Mouse (Mus musculus): ENCODE data around the gene Akr1c14. TPM values are rescaled to one million over a fixed set of nuclear protein-coding genes. Genes with fewer than 3 reads are reported as not detected.
"Not testable (repeated sequence)": the region's sequence is repeated elsewhere in the genome, so short reads cannot be mapped to it uniquely, and the experiment has no call there.

The Akr1c14 gene
- polyA plus RNA-seq (2016; fragmentation: Nextera tagmentation; extraction: Ambion mirVana), result 0.29 and 0.32 TPM in 2 replicates

- H3K4me2 ChIP-seq, result no peak within 1 kb of the TSS
- no peak for ATAC-seq (ENCODE audit: low FRiP score)
- no peak within 1 kb of the TSS for H3K9ac ChIP-seq
- H3K4me3 ChIP-seq (replicated peaks), result no peak within 1 kb of the TSS
- no peaks in the 10 kb centered on the region for H3K27me3 ChIP-seq
- WGBS, result 70% methylated on average over 2 of the region's 2 CpGs
- no peaks in the 10 kb centered on the region for H3K4me1 ChIP-seq
- no peak within 1 kb of the TSS for H3K27ac ChIP-seq
- no peaks in the 10 kb centered on the region for H3K36me3 ChIP-seq (replicated peaks)
- H3K9me3 ChIP-seq, result no peaks in the 10 kb centered on the region
Observed at GRCm38 (mm10) chr13:4048719-4049118, at the start of gene Akr1c14. Gene Akr1c14 (plus strand): TSS chr13:4049011.

- ATAC-seq (ENCODE audit: low FRiP score), result peak; percentile 57
- Histone ChIP-seq H3K36me3 (replicated peaks) (no peaks in the 10 kb centered on the region), H3K27ac (no peak overlapping the region), H3K4me2 (no peak overlapping the region), H3K9me3 (no peaks in the 10 kb centered on the region), H3K27me3 (no peaks in the 10 kb centered on the region), H3K9ac (no peak overlapping the region), H3K4me1 (no peaks in the 10 kb centered on the region), H3K4me3 (replicated peaks) (no peak overlapping the region)
- 10% methylated on average over 3 of the region's 3 CpGs for WGBS
Observed at GRCm38 (mm10) chr13:4001687-4002086, 47.1 kb upstream of the Akr1c14 start.

- no peaks in the 10 kb centered on the region for H3K36me3 ChIP-seq (replicated peaks)
- no peaks in the 10 kb centered on the region for H3K9me3 ChIP-seq
- no peak overlapping the region for H3K4me2 ChIP-seq
- H3K27me3 ChIP-seq, result no peaks in the 10 kb centered on the region
- H3K9ac ChIP-seq, result no peak overlapping the region
- no peak overlapping the region for H3K4me3 ChIP-seq (replicated peaks)
- H3K27ac ChIP-seq, result no peak overlapping the region
- 87% methylated on average over 4 of the region's 4 CpGs for WGBS
- no peaks in the 10 kb centered on the region for H3K4me1 ChIP-seq
- ATAC-seq (ENCODE audit: low FRiP score), result no peak
Observed at GRCm38 (mm10) chr13:4010784-4011183, 38.0 kb upstream of the Akr1c14 start.

GRCm38 (mm10) chr13:4013811-4014210 is 35.0 kb upstream of the Akr1c14 start:
- no peaks in the 10 kb centered on the region for H3K4me1 ChIP-seq
- H3K27ac ChIP-seq, result no peak overlapping the region
- no peak for ATAC-seq (ENCODE audit: low FRiP score)

GRCm38 (mm10) chr13:4029897-4030296 is 18.9 kb upstream of the Akr1c14 start:
- no peak overlapping the region for H3K27ac ChIP-seq
- no peak overlapping the region for H3K4me2 ChIP-seq
- whole genome bisulfite sequencing, result 93% methylated on average over 2 of the region's 2 CpGs
- H3K9ac ChIP-seq, result no peak overlapping the region
- H3K36me3 ChIP-seq (replicated peaks), result no peaks in the 10 kb centered on the region
- no peak for ATAC-seq (ENCODE audit: low FRiP score)
- no peaks in the 10 kb centered on the region for H3K9me3 ChIP-seq
- H3K4me3 ChIP-seq (replicated peaks), result no peak overlapping the region
- H3K27me3 ChIP-seq, result no peaks in the 10 kb centered on the region
- no peaks in the 10 kb centered on the region for H3K4me1 ChIP-seq

More at GRCm38 (mm10) chr13:4013811-4014210, 35.0 kb upstream of the Akr1c14 start:
- Histone ChIP-seq H3K4me2 (no peak overlapping the region), H3K9me3 (no peaks in the 10 kb centered on the region), H3K4me3 (replicated peaks) (no peak overlapping the region), H3K9ac (no peak overlapping the region), H3K27me3 (no peaks in the 10 kb centered on the region), H3K36me3 (replicated peaks) (no peaks in the 10 kb centered on the region)

GRCm38 (mm10) chr13:4032512-4032911 is 16.3 kb upstream of the Akr1c14 start:
- Histone ChIP-seq H3K27me3 (no peaks in the 10 kb centered on the region), H3K9ac (no peak overlapping the region), H3K36me3 (replicated peaks) (no peaks in the 10 kb centered on the region), H3K9me3 (no peaks in the 10 kb centered on the region), H3K4me2 (no peak overlapping the region), H3K27ac (no peak overlapping the region), H3K4me1 (no peaks in the 10 kb centered on the region), H3K4me3 (replicated peaks) (no peak overlapping the region)
- WGBS, result 52% methylated on average over 3 of the region's 3 CpGs
- ATAC-seq (ENCODE audit: low FRiP score), result no peak

- no peaks in the 10 kb centered on the region for H3K9me3 ChIP-seq
- no peaks in the 10 kb centered on the region for H3K36me3 ChIP-seq (replicated peaks)
- H3K27ac ChIP-seq, result no peak overlapping the region
- WGBS, result 86% methylated on average over 3 of the region's 3 CpGs
- no peak overlapping the region for H3K9ac ChIP-seq
- no peaks in the 10 kb centered on the region for H3K4me1 ChIP-seq
- H3K4me3 ChIP-seq (replicated peaks), result no peak overlapping the region
- ATAC-seq (ENCODE audit: low FRiP score), result no peak
- H3K27me3 ChIP-seq, result no peaks in the 10 kb centered on the region
- H3K4me2 ChIP-seq, result no peak overlapping the region
Observed at GRCm38 (mm10) chr13:4035052-4035451, 13.8 kb upstream of the Akr1c14 start.

GRCm38 (mm10) chr13:4046113-4046512 is 2.7 kb upstream of the Akr1c14 start:
- no peak overlapping the region for H3K27ac ChIP-seq
- 81% methylated on average over 3 of the region's 3 CpGs for WGBS
- no peak for ATAC-seq (ENCODE audit: low FRiP score)
- no peaks in the 10 kb centered on the region for H3K36me3 ChIP-seq (replicated peaks)
- no peak overlapping the region for H3K9ac ChIP-seq
- no peaks in the 10 kb centered on the region for H3K27me3 ChIP-seq
- no peak overlapping the region for H3K4me2 ChIP-seq
- no peak overlapping the region for H3K4me3 ChIP-seq (replicated peaks)
- H3K9me3 ChIP-seq, result no peaks in the 10 kb centered on the region
- H3K4me1 ChIP-seq, result no peaks in the 10 kb centered on the region

GRCm38 (mm10) chr13:4046841-4047240 is 2.0 kb upstream of the Akr1c14 start:
- no peaks in the 10 kb centered on the region for H3K36me3 ChIP-seq (replicated peaks)
- WGBS, result 28% methylated on average over 2 of the region's 2 CpGs
- H3K27ac ChIP-seq, result no peak overlapping the region
- H3K4me1 ChIP-seq, result no peaks in the 10 kb centered on the region
- H3K4me3 ChIP-seq (replicated peaks), result no peak overlapping the region
- no peak for ATAC-seq (ENCODE audit: low FRiP score)
- H3K4me2 ChIP-seq, result no peak overlapping the region
- no peaks in the 10 kb centered on the region for H3K9me3 ChIP-seq
- no peaks in the 10 kb centered on the region for H3K27me3 ChIP-seq
- no peak overlapping the region for H3K9ac ChIP-seq

- H3K36me3 ChIP-seq (replicated peaks), result no peaks in the 10 kb centered on the region
- H3K4me2 ChIP-seq, result no peak overlapping the region
- no peak overlapping the region for H3K9ac ChIP-seq
- no peak for ATAC-seq (ENCODE audit: low FRiP score)
- no peaks in the 10 kb centered on the region for H3K9me3 ChIP-seq
- no peak overlapping the region for H3K27ac ChIP-seq
- H3K4me3 ChIP-seq (replicated peaks), result no peak overlapping the region
- no peaks in the 10 kb centered on the region for H3K27me3 ChIP-seq
- WGBS, result 82% methylated on average over 1 of the region's 1 CpGs
- H3K4me1 ChIP-seq, result no peaks in the 10 kb centered on the region
Observed at GRCm38 (mm10) chr13:4048226-4048625, 585 bp upstream of the Akr1c14 start.

- no peak overlapping the region for H3K27ac ChIP-seq
- no peak for ATAC-seq (ENCODE audit: low FRiP score)
- H3K9ac ChIP-seq, result no peak overlapping the region
Observed at GRCm38 (mm10) chr13:4049655-4050054, 844 bp downstream of the Akr1c14 start.

GRCm38 (mm10) chr13:4055450-4055849 is 6.6 kb downstream of the Akr1c14 start:
- ATAC-seq (ENCODE audit: low FRiP score), result no peak
- Histone ChIP-seq H3K4me2 (no peak overlapping the region), H3K4me1 (no peaks in the 10 kb centered on the region), H3K27me3 (no peaks in the 10 kb centered on the region), H3K4me3 (replicated peaks) (no peak overlapping the region), H3K36me3 (replicated peaks) (no peaks in the 10 kb centered on the region), H3K27ac (no peak overlapping the region), H3K9ac (no peak overlapping the region), H3K9me3 (no peaks in the 10 kb centered on the region)
- 89% methylated on average over 3 of the region's 3 CpGs for WGBS

More at GRCm38 (mm10) chr13:4049655-4050054, 844 bp downstream of the Akr1c14 start:
- Histone ChIP-seq H3K4me1 (no peaks in the 10 kb centered on the region), H3K36me3 (replicated peaks) (no peaks in the 10 kb centered on the region), H3K9me3 (no peaks in the 10 kb centered on the region), H3K4me3 (replicated peaks) (no peak overlapping the region), H3K27me3 (no peaks in the 10 kb centered on the region), H3K4me2 (no peak overlapping the region)

- Histone ChIP-seq H3K4me3 (replicated peaks) (no peak overlapping the region), H3K4me2 (no peak overlapping the region), H3K9ac (no peak overlapping the region), H3K9me3 (no peaks in the 10 kb centered on the region), H3K27ac (no peak overlapping the region), H3K4me1 (no peaks in the 10 kb centered on the region), H3K27me3 (no peaks in the 10 kb centered on the region), H3K36me3 (replicated peaks) (no peaks in the 10 kb centered on the region)
- 85% methylated on average over 2 of the region's 2 CpGs for WGBS
- ATAC-seq (ENCODE audit: low FRiP score), result no peak
Observed at GRCm38 (mm10) chr13:4056211-4056610, 7.4 kb downstream of the Akr1c14 start.

GRCm38 (mm10) chr13:4058239-4058638 is 9.4 kb downstream of the Akr1c14 start:
- not testable (repeated sequence) for H3K4me3 ChIP-seq (replicated peaks); H3K4me1 ChIP-seq; ATAC-seq (ENCODE audit: low FRiP score); H3K9me3 ChIP-seq; H3K27me3 ChIP-seq; H3K4me2 ChIP-seq; H3K27ac ChIP-seq; H3K36me3 ChIP-seq (replicated peaks); H3K9ac ChIP-seq
- 79% methylated on average over 2 of the region's 2 CpGs for WGBS
